Mouse (Mus musculus) liver, postnatal 0 days (tissue): ENCODE measurements around the gene Glrb. TPM values are rescaled to one million over a fixed set of nuclear protein-coding genes. Genes with fewer than 3 reads are reported as not detected.

ENCODE experiments used
- ATAC-seq: fragments of 200-750 bp; cut with Nextera tagmentation; 2 replicates; pipeline ENCODE4 v1.8.0; 2017; ENCODE audit warnings: mild to moderate bottlenecking, moderate library complexity
- DNase-seq: peaks from one replicate; pipeline ENCODE4 v3.0.0-alpha.2; 2016
- H3K27ac ChIP-seq: fragments of 300-500 bp; sonication (generic); 2 replicates; pipeline ENCODE4 v1.5.1; 2014; ENCODE audit warnings: antibody characterized with exemption, moderate library complexity, mild to moderate bottlenecking, low read depth
- H3K27me3 ChIP-seq: fragments of 300-500 bp; sonication (generic); 2 replicates; pipeline ENCODE4 v1.6.1; 2014; ENCODE audit warnings: low read length, control low read depth, mixed read lengths; ENCODE audit not compliant: insufficient read depth
- H3K36me3 ChIP-seq: fragments of 300-500 bp; sonication (generic); replicated peaks from 2 replicates; pipeline ENCODE4 v1.6.1; 2014; ENCODE audit warnings: mild to moderate bottlenecking, control low read depth, low read length, moderate library complexity, mixed read lengths; ENCODE audit not compliant: insufficient read depth
- H3K4me1 ChIP-seq: fragments of 300-500 bp; sonication (generic); 2 replicates; pipeline ENCODE4 v1.6.1; 2014; ENCODE audit warnings: antibody characterized with exemption, mild to moderate bottlenecking, control low read depth; ENCODE audit not compliant: insufficient read depth
- H3K4me2 ChIP-seq: fragments of 300-500 bp; sonication (generic); 2 replicates; pipeline ENCODE4 v1.6.1; 2014; ENCODE audit warnings: low read depth, mild to moderate bottlenecking, low read length, moderate library complexity, mixed read lengths
- H3K4me3 ChIP-seq: fragments of 300-500 bp; sonication (generic); 2 replicates; pipeline ENCODE4 v1.5.1; 2014; ENCODE audit warnings: low read depth, low read length
- H3K9ac ChIP-seq: fragments of 300-500 bp; sonication (generic); replicated peaks from 2 replicates; pipeline ENCODE4 v1.6.1; 2014; ENCODE audit warnings: mild to moderate bottlenecking, moderate library complexity
- H3K9me3 ChIP-seq: fragments of 300-500 bp; sonication (generic); 2 replicates; pipeline ENCODE4 v1.6.1; 2016; ENCODE audit warnings: mild to moderate bottlenecking, control low read depth, low read length, mixed read lengths
- CTCF ChIP-seq: sonication (generic); IDR thresholded peaks from 2 replicates; pipeline ENCODE4 v1.5.1; 2016; ENCODE audit warnings: antibody characterized with exemption, low read depth
- EP300 ChIP-seq: IDR thresholded peaks from 2 replicates; pipeline ENCODE4 v1.6.1; 2016; ENCODE audit warnings: antibody characterized with exemption, low read depth, mild to moderate bottlenecking
- WGBS: fragments of 180-500 bp; shearing (Covaris S2); extraction: QIAGEN DNeasy Blood & Tissue Kit; methylation state at CpG from one replicate; pipeline ENCODE4 v1.1.7; 2014; ENCODE audit not compliant: insufficient replicate concordance; 5-methylcytosine and 5-hydroxymethylcytosine counted together
- polyA plus RNA-seq: library from polyadenylated mRNA; unstranded; fragments of >200 nt; fragmentation: Nextera tagmentation; extraction: Ambion mirVana; gene quantifications from 2 replicates; pipeline ENCODE4 v1.2.1, GENCODE M21; 2015

Gene Glrb
- polyA plus RNA-seq, 1 experiment from 2014 or later, result 0.05 TPM

DNA sequence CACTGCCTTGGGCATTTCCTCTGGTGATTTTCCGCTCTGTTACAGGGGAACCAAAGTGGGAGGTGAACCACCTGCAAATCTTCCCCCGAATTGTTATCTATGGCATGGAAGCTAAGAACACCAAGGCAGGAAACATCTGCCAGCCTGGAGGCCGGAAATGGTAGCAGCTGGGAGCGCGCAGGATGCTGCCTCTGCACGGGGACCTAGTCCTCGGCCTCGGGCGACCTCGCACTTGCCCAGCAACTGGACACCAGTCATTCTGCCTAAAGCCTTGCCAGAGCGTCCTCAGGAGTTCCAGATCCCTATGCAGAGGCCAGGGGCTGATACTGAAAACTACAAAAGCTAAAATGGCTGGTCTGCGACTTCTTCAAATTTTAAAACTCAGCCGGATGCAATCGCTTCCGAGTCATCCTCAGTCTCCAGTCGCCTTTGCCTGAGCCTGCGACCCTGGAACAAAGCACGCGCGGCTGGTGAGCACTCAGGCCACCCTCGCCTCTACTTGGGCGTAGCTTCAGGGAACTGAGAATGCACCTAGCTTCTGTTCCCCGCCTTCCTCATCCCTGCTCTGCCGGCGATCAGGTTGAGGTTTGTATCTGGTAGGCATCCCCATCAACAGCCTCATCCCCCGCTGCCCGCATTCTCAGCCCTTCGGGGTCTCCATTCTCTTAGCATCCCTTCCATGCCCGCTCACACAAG is 113.0 kb downstream of the Glrb start:
- DNase-seq (peak; percentile 21), ATAC-seq (no peak)
- 4% methylated on average over 29 of the region's 29 CpGs for WGBS

DNA sequence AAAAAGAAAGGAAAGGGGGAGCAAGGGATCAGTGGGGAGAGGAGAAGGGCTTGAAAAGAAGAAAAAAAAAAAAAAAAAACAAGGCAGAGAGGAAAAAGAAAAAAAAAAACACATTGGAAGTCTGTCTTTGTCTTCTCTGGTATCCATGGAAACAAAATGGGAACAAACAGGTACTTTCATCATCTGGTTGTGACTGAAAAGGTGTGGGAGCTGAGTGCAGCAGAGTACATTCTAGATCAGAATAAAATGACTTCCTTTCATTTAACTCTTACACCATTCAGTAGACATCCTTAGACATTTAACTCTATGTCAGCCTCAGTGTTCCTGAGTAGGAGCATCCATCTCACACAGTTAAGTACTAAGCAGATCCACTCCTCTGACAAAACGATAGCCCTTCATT is 115.5 kb downstream of the Glrb start:
- ATAC-seq, result no peak
- WGBS, result 61% methylated on average over 1 of the region's 1 CpGs
- DNase-seq, result no peak

More for the DNA sequence above, 113.0 kb downstream of the Glrb start:
- Histone ChIP-seq H3K9ac (no peak overlapping the region), H3K27me3 (peaks cover 27% of the 10 kb centered on the region), H3K4me2 (peak overlapping the region; percentile 32; the same call in 1 of the 2 replicates), H3K27ac (no peak overlapping the region), H3K4me3 (no peak overlapping the region), H3K36me3 (no peaks in the 10 kb centered on the region), H3K4me1 (0 out of 2 replicates have a peak, but pooled peaks cover 6% of the 10 kb centered on the region), H3K9me3 (no peaks in the 10 kb centered on the region)
- TF ChIP-seq EP300 (no peak), CTCF (no peak)

DNA sequence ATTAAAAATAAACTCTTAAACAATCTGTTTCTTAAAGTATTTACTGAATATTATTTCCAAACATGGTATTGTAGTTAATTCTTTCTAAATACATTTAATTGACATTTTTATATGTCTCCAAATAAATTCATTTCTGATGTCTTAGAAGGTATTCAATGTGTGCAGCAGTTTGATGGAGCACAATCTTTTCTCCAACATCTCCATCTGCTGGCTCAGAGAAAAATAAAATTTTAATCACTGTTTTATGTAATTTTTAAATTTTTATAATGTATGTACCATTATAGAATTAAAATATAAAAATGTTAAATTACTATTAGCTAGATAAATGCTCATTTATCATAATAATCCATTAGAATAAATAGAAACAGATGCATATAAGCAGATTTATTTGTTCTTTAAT is 116.7 kb downstream of the Glrb start:
- TF ChIP-seq CTCF, result no peak
- TF ChIP-seq EP300, result no peak
- Histone ChIP-seq H3K9ac (no peak overlapping the region), H3K4me1 (0 out of 2 replicates have a peak, but pooled peaks cover 2% of the 10 kb centered on the region), H3K27me3 (peaks cover 17% of the 10 kb centered on the region), H3K27ac (no peak overlapping the region), H3K4me3 (no peak overlapping the region), H3K9me3 (no peaks in the 10 kb centered on the region), H3K36me3 (no peaks in the 10 kb centered on the region), H3K4me2 (no peak overlapping the region)
- ATAC-seq, result no peak
- no peak for DNase-seq

More for the DNA sequence above, 115.5 kb downstream of the Glrb start:
- Histone ChIP-seq H3K4me2 (no peak overlapping the region), H3K9me3 (no peaks in the 10 kb centered on the region), H3K4me1 (0 out of 2 replicates have a peak, but pooled peaks cover 6% of the 10 kb centered on the region), H3K27me3 (peaks cover 27% of the 10 kb centered on the region), H3K36me3 (no peaks in the 10 kb centered on the region), H3K4me3 (no peak overlapping the region), H3K27ac (no peak overlapping the region), H3K9ac (no peak overlapping the region)
- TF ChIP-seq EP300 (no peak), CTCF (no peak)

DNA sequence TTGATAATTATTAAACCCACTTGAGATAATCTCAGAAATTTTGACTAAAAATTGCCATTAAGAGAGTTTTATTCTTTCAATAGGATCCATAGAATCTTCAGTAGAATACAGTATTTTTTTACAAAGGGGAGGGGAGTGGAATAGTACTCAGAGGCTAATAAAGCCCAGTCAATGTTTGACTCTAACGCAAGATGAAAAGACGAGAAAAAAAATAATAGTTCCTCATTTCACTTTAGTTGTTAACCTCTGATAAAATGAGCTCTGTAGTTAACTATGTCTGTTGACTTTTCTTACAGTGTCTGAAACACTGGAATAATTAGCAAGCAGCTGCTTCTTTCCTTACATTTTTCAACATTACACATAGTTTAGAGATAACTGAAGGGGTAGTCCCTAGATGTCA is 118.2 kb downstream of the Glrb start:
- DNase-seq, result no peak
- H3K4me1 ChIP-seq, result no peaks in the 10 kb centered on the region
- WGBS, result 45% methylated on average over 2 of the region's 2 CpGs

More for the DNA sequence above, 118.2 kb downstream of the Glrb start:
- no peak for TF ChIP-seq EP300
- no peak for TF ChIP-seq CTCF
- no peak overlapping the region for H3K4me2 ChIP-seq
- H3K9ac ChIP-seq, result no peak overlapping the region
- no peaks in the 10 kb centered on the region for H3K36me3 ChIP-seq
- no peak overlapping the region for H3K27ac ChIP-seq
- ATAC-seq, result no peak
- no peaks in the 10 kb centered on the region for H3K9me3 ChIP-seq
- H3K4me3 ChIP-seq, result no peak overlapping the region
- H3K27me3 ChIP-seq, result peaks cover 2% of the 10 kb centered on the region

Other genes starting within 250 kb of the Glrb start
- gene Gria2, start 110.8 kb downstream of the Glrb start, polyA plus RNA-seq, result not detected in 2 replicates
- 0.88 and 0.91 TPM in 2 replicates for gene Pdgfc, start 122.8 kb upstream of the Glrb start, polyA plus RNA-seq